Mouse (Mus musculus) 416B (cell line): ENCODE data around the gene C9orf72.

Experiments used
- DNase-seq: peaks from one replicate; pipeline ENCODE4 v3.0.0; 2011; ENCODE audit warnings: low read depth

Gene C9orf72

DNA sequence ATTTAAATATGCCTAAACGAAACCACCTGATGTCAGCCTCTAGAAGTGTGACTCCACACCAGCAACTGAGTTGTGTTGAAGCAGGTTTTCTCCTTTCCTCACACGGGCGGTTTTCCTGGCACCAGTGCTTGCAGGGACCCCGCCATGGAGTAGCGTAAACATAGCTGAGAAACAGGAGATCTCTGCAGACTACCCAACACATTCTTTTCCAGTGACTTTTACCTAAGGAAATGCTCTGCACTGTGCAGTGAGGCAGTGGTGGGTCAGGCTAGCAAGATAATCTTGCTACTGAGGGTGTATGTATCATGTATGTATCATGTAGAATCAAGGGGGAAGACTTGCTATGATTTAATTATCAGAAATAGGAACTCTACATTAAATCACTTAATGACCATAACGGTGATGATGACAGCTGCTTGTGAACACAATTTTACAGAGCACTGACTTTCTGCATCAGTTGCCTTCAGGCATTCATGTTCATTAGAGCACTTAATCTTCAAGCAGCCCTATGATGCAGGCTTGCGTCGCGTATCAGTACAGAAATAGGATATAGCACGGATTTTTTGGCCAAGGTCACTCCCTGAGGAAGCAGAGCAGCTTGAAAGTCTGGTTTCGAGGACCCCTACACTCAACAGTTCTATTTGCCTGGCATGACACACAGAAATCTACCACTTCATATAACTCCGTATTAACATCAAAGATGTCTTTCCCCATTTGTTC lies 47.9 kb downstream of the C9orf72 start:
- DNase-seq: no peak

DNA sequence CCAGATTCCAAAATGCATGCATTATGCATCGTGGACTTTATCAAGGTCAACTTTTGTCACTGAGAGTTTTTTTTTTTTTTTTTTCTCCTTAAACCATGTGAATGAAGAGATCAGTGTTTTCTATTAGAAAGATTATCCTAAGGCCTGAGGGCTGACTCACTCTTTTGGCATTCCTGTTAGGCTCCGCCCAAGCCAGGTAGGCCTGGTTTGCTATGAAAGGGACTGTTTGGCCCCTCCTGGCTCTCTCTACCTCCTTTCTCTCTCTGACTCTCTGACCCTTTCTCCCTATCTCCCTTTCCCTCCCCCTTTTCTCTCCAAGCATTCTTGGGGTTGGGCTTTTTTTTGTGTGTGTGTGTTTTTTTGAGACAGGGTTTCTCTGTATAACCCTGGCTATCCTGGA lies 50.4 kb downstream of the C9orf72 start:
- DNase-seq: no peak

DNA sequence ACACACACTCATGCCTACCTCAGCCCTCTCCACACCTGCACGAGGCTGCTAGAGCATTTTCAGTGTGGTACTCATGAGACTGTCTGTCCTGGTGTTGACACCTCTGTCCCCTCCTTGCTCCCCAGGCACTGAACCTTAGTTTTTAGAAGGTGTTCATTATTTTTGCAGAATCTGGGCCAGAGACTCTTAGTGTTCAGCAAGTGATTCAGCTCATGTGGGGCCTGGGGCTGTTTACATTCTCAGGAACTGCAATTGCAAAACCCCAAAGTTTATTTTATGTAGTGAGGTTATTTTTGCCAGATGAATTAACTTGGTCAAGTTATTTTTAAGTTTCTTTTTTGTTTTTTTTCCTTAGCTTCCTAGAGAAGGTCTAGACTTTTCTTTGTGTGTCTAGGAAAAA lies 52.4 kb downstream of the C9orf72 start:
- DNase-seq: no peak

DNA sequence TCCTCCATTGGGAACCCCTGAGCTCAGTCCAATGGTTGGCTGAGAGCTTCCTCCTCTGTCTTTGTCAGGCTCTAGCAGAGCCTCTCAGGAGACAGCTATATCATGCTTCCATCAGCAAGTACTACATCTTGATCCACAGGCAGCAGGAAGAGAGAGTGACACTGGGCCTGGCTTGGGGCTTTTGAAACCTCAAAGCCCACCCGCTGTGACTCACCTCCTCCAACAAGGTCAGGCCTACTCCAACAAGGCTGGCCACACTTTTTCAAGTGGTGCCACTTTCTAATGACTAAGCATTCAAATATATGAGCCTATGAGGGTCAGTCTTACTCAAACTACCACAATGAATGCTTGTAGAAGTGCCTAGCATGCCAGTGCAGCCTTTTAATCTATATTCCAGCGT lies 53.5 kb downstream of the C9orf72 start:
- no peak for DNase-seq

DNA sequence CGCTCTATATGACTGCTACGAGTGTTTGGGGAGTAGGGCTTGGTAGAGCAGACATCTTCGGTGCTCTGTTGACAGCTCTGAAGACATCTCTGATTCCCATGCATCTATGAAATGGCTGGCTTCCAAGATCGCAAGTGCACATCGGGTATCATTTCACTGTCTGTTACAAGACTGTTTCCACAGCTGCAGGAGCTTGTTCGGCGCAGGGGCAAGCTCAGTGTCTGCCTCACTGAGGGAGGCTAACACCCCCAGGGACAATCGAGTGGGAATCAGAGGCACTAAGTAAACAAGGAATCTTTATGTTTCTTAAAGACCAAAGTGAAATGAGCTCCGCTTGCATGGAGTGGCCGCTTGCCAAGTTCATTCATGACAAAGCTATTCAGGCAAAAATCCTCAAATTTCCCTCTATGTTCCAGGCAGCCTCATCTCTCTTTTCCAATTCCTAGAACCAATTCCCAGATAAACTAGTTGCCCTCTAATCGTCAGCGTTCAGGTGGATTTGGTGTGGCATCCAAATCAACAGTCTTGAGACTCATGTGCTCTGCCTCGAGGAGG lies 56.3 kb downstream of the C9orf72 start:
- no peak for DNase-seq

DNA sequence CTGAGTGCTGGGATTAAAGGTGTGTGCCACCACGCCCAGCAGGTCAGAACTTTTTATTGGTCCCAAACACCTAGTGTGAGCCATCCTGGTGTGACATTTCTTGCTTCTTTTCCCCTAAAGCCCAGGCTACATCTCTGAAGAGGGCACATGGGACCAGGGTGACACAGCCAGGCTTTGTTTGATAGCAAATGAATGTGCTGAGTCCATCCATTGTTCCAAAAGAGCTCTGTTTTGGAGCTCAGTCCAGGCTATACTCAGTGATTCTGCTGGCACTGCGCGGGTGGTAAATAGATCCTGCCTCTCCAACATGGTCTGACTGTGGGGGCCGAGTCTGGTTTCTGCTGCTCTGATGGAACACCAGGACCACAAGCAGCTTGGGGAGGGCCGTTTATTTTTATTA lies 58.1 kb downstream of the C9orf72 start:
- no peak for DNase-seq

DNA sequence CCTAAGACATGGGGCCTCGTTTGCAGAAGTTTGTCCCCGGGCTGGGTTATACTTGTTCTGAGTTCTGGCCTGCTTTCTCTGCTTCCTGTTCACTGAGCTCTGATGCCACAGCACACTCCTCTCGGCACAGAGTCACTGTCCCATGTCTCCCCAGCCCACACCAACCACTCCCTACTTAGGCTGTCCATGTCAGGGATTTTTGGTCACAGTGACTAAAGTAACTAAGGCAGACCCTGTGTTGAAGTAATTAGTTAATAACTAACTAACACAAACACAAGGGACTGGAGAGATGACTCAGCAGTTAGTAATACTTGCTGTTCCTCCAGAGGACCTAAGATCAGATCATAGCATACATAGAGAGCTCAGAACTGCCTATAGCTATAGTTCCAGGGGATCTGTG lies 60.0 kb downstream of the C9orf72 start:
- DNase-seq: no peak

DNA sequence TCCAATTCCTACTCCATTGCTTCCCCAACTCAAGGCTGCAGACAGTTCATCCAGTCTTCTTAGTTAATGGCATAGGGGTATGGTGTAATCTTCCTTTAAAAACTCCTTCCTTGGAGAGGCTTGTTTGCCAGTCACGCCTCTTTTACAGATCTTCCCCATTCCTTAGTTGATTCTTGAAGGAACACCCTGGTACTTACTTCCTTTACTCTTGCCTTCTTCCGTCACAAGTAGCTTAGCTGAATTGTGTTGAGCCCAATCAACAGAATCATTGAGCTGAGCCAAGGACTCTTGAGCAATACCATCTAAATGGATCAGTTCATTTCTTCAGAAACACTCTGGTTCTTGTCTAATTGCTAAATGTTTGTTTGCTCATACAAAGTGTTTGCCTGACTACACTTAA lies 60.7 kb downstream of the C9orf72 start:
- no peak for DNase-seq

DNA sequence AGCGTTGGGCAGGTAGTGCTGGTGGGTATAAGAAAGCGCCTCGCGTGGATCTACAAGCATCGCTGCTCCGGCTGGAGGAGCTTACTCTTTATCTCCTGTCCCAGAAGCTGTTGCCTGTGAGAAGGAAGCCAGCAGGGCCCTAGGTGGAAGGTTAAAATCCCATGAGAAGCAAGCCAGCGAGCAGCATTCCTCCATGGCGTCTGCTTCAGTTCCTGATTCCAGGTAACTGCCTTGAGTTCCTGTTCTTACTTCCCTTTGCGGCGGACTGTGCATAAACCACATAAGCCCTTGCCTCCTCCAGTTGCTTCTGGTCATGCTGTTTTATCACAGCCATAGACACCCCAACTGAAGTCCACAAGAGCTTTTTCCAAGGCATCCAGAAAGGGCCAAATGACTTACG lies 68.2 kb downstream of the C9orf72 start:
- DNase-seq: no peak

DNA sequence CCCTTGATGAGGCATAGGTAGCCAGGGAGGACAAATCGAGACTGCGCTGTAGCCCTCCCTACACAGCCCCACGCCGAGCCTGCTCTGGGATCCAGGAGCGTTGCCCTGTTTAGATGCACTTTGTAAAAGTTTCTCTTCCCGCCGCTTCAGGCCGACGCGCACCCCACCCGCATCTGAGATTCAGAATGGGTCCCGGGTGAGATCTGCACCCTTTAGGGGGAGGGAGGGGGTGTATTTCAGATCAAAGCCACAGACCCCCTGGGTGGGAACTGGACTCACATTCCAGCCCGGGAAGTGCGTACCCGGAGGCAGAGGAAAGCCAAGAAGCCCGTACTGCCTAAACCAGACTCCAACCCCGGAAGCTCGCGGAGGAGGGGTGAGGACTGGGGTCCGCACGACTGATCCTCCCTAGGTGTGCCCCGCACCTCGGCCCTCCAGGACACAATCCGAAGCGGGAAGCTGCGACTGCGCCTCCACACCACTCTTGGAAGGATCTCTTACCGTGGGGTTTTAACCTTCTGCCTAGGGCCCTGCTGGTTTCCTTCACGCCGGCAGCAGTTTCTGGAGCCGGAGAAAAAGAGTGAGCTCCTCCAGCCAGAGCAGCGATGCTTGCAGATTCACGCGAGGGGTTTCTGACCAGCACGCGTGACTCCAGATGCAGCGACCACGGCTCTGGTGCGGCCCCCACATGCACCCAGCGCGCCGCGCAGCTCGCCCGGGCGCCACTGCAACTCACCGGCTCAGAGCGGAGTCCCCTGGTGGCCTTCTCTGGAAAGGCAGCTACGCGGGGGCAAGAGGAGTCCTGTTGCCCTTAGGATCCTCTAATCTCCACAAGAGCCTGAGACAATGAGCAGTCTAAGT lies 69.0 kb downstream of the C9orf72 start, which contains the start of gene Mob3b:
Mob3b (minus strand) TSS at position 734 of the 861 bp plus-strand sequence.
- no peak for DNase-seq

DNA sequence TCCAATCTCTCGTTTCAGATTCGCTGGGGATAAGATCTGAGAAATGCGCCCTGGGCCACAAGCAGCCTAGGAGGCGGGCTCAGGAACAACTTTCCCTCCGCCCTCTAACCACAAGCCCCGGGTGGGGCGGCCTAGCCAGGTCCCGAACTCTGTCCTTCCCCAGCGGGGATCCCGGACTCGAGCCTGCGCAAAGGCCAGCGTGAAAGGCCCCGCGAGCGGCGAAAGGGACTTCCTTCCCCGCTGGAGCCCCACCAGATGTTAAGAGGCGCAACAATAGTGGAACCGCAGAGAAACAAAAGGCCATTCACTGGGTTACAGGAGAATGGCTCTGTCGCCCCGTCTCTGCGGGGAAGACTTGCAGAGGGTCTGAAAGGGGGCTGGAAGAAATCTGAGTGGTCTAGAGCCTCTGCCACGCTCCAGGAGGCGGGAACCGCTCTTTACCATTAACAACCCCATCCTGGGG lies 69.8 kb downstream of the C9orf72 start:
- DNase-seq: no peak

DNA sequence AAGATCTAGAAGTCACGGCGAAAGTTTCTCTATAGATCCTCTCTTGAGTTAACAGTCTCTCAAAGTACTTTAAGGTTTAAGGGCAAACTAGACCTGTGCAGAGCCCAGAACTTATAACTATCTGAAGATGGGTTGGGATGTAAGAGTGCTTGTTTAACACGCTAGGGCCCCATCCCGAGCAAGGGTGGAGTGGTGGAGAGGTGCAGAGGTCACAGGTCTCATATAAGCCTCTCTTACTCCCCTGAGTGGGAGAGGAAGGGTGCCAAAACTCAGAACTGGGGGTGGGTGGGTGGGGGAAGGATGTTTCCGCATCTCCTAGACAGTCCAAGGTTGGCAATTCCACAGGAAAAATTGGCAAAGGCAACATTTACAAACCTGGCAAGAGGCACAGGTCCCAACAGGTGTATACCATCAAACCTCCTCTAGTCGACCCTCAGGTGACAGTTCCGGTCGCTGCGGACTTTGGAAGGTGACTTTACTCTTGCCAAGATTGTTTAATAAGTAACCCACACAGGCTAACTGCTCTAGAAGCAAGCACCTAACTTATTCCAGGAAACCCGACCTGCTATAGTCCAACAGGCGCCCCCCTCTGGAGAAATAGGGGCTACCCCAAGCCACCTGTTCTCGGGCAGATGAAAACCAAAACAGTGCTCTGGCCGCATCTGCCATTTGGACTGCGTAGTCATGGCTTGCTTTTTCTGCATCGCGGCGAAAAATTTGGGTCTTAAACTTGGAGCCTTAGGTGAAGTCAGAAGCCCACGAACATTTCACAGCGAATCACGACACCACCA lies 70.6 kb downstream of the C9orf72 start:
- no peak for DNase-seq

DNA sequence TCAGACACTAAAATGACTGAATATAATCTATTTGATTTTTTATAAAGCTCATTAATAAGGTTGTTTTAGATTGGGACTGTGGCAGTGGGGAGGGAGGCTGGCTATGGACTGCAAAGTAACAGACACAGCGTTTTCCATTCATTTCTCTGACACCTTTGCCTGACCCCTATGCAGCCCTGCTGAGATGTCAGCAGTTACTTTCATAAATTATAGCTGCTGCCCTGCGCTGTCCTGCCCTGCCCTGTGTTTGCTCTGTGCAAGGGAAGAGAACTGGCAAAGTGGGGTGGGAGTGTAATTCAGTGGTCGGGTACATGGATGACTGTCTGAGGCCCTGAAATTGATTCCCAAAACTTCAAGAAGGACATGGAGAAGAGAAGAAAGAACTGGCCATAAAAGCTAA lies 71.9 kb downstream of the C9orf72 start:
- DNase-seq: no peak

DNA sequence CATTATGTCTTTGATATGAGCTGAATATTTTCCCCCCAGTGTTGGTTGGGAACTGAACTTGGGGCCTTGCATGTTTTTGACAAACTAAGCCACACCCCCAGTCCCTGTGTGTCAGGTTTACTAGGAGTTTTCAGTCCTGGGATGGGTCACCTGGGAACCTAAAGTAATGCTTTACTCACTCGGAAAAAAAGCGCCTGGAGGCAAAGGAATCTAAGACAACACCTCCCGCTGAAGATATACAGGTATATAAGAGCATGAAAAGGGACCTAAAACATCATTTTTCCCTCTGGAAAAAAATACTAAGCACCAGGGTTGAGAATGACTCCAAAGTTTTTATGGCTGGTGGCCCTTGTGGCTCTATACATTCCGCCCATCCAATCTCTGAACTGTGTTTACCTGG lies 74.2 kb downstream of the C9orf72 start, which contains the start of gene Ifnk:
Ifnk (plus strand) TSS at position 301 of the 400 bp plus-strand sequence.
- no peak for DNase-seq

DNA sequence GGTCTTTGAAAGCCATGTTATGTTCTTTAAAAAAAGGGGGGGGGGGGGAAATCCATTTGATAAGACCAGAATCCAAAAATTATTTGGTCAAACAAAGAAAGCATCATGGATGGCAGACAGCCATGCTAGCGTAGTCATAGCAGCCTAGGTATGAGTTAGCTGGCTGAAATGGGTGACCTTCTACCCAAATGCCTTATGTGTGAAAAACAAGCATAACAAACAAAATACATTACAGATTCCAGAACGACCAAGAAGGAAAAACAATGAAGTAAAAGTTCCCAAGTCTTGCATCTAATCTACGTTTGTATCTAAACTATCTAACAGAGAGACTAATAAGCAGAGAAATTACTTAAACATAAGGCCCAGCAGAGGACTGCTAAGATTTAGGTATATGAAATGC lies 75.3 kb downstream of the C9orf72 start:
- no peak for DNase-seq

DNA sequence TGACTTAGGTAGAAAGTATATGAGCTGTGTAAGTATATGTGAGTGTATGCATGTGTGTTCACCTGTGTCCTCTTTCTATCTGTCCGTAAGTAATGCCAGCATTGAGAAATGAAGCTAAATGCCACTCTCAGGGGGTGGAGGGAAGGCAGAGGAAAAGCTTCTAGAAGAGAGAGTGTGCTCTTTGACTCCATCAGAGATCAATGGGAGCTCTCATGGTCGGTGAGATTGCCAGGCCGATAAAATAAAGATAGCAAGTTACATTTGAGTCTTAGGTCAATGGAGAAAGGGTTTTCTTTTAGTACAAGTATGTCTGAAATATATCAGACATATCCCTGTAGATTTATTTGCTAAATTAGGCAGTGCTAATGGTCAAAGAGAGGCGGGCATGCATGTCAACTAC lies 77.6 kb downstream of the C9orf72 start:
- DNase-seq: no peak

DNA sequence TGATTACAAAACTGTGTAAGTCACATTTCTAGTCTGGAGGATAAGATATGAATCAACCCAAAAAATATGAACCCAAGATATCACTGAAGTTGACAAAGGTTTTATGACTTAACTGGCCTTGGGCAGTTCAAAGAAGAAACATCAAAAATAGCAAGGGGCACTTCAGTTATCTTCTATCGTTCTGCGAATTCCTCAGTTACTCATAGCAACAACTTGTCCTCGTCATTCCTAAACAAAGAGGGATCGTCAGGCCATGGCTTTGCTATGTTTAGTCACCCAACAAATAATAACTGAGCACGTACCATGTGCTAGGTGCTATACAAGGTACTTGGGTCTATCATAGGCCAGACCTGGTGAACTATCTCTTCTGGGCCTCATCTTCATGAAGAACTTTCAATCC lies 79.4 kb downstream of the C9orf72 start:
- DNase-seq: no peak

DNA sequence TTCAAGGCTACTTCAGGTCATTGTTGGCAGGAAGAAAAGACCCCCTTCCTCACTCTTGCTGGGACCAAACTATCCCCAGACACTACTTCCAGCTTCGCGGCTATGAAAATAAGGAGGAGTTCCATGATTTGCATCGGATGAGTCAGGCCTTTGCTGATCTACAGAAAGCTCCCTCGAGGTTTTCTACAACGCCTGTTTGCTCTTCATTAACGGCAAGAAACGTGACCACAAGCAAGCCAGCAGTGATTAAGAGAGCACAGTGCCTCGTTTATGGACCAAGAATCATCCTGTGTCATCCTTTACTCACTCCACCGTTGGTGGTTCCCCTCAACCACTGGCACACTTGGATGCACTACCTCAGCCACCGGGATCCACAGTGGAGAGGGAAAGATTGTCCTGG lies 80.2 kb downstream of the C9orf72 start:
- DNase-seq: no peak

DNA sequence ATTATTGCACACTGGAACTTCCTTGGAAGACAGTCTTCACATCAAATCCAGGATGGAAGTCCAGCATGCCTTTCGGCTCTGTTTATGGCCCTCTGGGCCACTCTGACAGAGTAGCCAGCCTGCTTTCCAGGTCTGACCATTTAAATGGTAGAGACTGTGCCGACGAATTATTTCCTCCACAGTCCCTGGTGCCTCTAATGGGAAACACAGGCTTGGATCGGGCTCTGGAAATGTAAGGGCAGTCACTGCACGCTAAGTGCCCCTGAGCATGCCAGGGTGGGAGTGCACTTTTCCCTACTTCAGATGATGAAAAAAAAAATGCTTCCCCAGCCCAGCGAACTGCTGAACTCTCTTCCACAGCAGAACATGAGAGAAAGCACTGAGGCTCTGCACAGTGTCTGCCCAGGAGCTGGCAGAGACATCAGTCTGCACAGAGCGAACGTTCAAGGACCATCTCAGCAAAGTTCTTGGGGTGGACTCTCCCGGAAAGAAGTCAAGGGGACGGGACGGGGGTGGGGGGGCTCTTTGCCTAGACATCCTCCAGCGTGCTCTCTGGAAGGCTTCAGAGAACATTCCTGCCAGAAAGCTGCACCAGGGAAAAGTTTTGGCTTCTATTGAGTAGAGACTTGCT lies 82.4 kb downstream of the C9orf72 start:
- DNase-seq: no peak
